Mouse (Mus musculus): ENCODE results near the gene Ucp2.

GRCm38 (mm10) chr7:100537519-100537902 is 44.4 kb downstream of the Ucp2 start:
- TF ChIP-seq CTCF (IDR thresholded peaks at IDR 0.05; ENCODE audit: low read depth, low read length), result no peak
- no peak for TF ChIP-seq POLR2A (IDR thresholded peaks at IDR 0.05; ENCODE audit: borderline replicate concordance, low read depth, low read length)

Measured in bone marrow macrophage, adult 2 months (primary cell).